Mouse (Mus musculus) skeletal muscle tissue, adult 2 months (tissue): ENCODE data around the gene Krt88.

Experiments used
- DNase-seq: peaks from one replicate; pipeline ENCODE4 v3.0.0-alpha.2; 2012; ENCODE audit warnings: low read depth, low spot score

Gene Krt88

DNA sequence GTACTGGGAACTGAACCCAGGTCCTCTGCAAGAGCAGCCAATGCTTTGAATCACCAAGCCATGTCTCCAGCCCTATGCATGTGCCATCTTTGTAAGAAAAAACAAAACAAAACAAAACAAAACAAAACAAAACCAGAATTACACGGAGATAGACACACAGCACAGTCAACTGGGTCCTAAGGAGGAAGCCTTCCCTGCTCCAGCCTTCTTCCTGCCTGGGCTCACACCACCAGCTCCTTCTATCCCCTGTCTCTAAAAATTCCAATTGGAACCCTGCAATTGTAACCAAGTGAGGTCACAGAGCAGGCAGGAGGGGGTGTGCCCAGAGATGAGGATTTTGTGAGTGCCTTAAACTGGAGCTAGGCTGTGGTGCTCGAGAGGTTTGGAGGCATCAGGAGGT, at the start of gene Krt88:
Gene Krt88 (plus strand): TSS at position 301 of the 400 bp plus-strand sequence.
- no peak for DNase-seq

DNA sequence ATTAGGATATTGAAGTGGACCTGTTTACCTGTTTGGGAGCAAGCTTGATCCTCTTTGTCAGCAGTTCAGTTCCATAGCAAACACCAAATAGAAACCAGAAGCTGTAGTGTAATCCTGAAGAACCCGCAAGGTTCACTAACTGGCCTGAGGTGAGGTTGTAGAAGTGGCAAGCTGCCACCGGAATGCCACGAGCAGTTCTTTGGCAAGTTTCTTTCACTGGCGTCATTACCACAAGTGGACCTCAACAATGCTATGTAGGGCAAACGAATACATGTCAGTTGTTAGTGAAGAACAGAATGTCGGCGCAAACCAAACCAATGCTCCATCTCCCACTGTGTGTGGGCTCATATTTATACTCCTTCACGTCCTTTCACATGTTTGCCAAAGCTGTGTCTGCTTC, 49.3 kb upstream of the Krt88 start:
- no peak for DNase-seq

DNA sequence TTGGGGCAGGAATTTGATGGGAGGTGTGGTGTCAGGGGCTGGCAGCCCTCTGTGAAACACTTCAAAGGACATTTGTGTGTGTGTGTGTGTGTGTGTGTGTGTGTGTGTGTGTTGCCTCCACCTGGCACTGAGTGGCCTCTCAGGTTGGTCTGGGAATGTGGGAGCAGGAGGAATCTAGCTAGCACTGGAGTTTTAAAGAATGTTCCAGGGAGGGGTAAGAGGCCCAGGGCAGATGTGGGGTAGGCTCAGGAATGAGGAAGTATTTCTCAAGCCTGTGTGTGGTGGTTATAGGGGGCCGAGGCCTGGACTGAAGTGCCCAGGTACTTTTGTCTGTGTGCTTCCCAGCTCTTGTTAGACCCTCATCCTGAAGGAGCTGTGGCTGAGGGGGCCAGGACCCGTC, 36.8 kb upstream of the Krt88 start, which contains the start of gene Krt7:
Gene Krt7 (plus strand): TSS at position 269 of the 400 bp plus-strand sequence.
- no peak for DNase-seq

GRCm38 (mm10) chr15:101412188-101412587, 35.4 kb upstream of the Krt88 start:
- DNase-seq: no peak

DNA sequence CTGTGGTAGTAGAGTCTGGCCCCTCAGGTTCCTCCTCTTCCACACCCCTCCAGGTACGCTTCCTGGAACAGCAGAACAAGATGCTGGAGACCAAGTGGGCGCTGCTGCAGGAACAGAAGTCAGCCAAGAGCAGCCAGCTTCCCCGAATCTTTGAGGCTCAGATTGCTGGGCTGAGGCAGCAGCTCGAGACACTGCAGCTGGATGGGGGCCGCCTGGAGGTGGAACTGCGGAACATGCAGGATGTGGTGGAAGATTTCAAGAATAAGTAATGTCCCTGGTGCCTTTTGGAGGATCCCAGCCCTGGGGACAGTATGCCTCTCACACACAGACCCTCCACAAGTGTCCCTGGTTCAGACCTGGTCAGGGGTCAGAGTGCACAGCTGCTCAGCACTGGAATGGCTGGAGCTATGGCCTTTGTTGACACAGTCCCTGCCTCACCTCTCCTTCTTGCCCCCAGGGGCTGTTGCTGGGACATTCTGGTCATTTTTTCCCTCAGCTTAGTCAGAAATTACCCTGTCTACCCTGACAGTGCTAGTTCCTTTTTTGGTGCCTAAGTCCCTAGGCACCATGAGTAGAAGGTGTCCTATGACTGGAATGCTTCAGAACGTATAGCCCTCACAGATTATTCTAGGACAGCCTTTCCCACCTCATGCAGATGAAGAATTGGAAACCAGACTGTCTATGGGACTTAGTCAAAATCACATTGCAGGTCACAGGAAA, 33.5 kb upstream of the Krt88 start:
- DNase-seq: peak; percentile 20

DNA sequence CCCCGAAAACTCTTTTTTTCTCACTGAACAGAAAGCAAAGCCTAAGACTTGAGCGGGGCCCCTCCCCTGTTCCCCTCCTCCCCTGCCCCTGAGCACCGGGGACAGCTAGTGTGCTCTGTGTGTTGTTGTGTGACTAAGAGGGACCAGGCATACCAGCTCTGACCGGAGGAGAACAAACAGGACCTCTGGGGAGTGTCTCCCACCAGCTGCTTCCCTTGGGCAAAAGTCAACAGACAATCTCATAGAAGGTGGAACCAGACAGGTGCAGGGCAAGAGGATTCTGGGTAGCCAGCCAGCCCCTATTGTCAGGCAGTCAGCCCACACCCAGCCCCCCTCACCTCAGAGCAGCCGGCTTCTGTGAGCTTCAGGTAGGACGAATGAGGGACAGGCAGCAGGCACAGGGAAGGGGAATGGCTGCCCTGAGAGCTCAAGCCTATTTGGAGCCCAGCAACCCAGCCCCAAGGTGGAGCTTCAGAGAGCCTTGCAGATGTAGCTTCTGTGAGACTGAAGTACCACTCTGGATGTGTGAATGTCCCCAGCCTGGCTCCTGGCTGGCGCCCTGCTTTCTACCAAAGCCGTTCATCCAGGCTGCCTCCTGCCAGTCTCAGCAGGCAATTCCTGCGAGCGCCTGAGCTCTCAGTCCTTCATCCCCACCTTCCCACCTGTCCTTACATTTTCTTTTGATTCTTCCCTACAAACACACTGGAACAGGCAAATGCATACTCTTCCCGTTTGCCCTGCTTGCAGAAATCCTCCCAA, 32.6 kb upstream of the Krt88 start:
- no peak for DNase-seq

DNA sequence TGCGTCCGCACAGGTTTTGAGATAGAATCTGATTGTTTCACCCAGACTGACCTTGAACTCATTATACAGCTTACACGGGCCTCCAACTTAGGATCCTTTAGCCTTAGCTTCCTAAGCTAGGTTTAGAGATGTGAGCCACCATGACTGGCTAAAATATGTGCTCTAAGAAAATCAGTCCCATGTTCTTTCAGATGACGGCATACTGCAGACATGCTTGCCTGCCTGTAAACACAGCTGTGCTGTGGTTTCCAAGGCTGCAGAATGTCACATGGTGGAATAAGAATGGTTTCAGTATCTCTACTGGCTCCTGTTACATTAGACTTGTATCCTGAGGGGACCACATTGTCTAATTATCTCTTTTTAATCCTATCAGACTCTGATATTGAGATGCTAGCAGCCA, 28.6 kb upstream of the Krt88 start:
- peak; percentile 12 for DNase-seq

- no peak for DNase-seq
Measured at GRCm38 (mm10) chr15:101420903-101421302, 26.6 kb upstream of the Krt88 start.

GRCm38 (mm10) chr15:101424914-101425313, 22.6 kb upstream of the Krt88 start:
- DNase-seq: no peak

DNA sequence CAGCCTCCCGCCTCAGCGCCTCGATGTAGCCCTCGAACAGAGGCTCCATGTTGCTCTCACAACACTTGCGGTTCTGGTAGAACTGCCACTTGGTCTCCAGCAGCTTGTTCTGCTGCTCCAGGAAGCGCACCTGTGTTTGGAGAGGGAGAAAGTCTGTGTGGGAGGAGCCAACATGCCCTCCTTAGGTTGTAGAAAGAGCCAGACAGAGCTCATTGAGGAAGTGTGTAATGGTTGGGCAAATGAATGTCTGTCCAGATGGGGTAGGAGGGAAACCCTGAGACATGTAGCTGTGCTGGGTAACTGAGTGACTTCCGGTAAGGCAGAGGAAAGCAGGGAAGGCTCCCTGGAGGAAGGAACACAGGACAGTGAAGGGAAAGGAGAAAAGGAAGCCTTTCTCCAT, 10.9 kb upstream of the Krt88 start:
- no peak for DNase-seq

- DNase-seq: no peak
Measured at GRCm38 (mm10) chr15:101438555-101438954, 9.0 kb upstream of the Krt88 start, which contains the start of gene Krt87. Gene Krt87, minus strand, starts transcription at chr15:101438804.

- DNase-seq: no peak
Measured at GRCm38 (mm10) chr15:101440837-101441236, 6.7 kb upstream of the Krt88 start.

DNA sequence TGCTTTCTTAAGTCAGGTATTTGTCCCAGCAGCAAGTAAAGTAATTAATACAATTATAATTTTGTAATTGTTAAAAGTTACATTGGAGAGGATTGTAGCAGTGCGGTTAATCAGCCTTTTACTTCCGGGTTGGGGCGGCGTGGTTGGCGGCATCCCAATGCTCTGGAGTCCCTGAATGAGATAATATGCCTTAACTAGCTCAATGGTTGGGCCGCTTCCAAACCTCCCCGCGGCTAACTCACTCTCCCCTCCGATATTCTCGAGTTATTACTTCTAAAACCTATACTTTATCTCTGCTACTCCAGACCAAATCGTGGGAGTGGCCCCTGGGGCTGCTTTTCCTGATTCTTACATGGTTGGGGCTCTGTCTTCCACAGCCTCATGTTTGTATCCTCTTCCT, 972 bp upstream of the Krt88 start:
- DNase-seq: no peak

DNA sequence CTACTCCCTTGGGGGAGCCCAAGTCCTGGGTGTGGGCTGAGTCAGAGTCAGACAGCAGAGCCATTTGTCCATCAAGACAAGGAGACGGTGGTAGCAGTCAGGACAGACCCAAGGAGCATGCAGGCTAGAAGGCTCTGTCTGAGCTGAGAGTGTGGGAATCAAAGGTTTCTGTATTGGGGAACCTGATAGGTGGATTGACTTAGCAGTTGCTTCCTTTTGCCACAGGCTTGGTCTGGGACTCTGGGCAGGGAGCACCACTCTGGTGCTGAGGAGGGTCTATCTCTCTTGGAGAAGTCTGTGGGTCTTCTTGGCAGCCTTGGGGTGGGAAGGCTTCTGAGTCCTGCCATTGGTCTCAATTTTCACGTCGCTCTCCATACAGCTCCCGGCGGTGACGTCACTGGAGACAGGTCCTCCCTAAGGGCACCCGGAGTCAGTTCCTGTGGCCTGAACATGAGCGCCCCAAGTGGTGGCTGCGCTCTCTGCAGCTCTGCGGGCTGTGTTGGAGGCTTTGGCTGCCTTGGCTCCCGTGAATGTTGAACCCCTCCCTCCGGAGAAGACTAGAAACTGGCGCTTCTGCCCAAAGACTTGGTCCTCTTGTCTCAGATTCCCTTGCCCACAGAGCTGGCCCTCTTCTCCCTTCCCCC, 5.7 kb downstream of the Krt88 start:
- peak; percentile 31 for DNase-seq

DNA sequence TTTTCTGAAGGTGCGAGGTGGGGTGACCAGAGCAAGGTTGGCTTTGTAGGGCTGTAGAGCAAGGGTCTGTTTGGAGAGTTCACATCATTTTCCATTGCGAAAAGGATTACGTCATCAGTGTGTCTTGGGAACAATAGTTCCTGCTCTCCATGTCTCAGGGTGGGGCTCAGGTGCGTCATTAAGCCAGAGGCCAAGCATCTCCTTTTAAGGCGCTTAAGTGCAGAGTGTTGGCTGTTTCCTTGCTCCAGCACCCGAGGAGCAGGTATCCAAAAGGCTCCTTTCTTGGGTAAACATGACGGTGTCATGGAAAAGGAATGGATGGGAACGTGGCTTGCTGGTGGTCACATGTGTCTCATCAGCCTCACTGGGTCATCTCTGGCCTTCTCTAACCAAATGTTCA, 7.2 kb downstream of the Krt88 start:
- no peak for DNase-seq

DNA sequence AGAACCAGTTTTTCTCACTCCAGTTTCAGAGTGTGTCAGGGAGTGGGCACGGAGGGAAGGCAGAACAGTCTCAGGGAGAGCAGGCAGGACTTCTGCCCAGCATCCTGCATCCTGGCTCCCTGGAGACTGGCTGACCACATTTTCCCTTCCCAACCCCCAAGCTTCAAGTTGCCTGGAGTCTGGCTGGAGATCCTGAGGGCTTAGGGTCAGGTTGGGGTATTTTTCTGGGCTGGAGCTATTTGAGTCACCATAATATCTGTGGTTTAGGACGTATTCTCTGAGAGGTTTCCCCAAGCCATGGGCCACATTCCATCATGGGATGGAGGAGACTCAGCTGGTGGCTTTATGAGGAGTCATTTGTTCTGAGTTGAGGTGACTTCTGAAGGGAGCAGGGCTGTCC, 7.7 kb downstream of the Krt88 start:
- DNase-seq: no peak

GRCm38 (mm10) chr15:101455891-101456290, 8.3 kb downstream of the Krt88 start:
- DNase-seq: no peak

- DNase-seq: no peak
Measured at GRCm38 (mm10) chr15:101458361-101458930, 10.9 kb downstream of the Krt88 start.

DNA sequence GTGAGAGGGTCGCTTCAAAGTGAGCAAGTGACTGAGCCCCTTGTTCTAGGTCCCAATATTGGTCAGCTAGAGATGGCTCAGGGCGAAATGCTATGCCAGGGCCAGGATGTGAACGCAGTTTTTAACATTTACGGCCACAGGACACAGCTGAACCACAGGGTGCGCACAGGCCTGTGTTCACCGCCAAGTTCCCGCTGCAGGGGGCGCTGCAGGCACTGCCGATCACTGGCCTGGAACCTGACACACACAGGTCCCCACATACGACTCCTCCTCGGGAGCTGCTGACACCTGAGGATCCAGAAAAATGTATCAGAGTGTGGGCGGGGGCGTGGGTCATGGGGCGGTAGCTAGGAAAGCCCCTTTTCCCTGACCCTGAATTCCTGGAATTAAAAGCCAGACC, 11.7 kb downstream of the Krt88 start:
- no peak for DNase-seq

DNA sequence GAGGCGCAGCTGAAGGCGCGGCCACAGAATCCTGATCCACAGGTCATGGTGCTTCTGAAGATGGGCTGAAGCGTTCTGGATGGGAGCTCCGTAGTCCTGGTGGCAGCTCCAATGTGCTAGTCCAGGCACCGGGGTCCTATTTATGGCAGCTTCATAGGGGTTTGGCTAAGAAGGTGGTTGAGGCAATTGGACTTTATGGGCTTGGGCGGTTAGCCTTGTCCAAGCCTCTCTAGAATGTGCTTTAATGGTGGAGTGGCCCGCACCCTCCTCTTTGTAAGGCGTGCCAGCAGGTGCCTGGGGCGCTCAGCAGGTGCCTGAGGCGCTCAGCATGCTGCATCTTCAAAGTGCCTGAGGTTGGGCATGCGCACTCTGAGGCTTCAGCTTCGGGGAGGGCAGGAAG, 16.1 kb downstream of the Krt88 start, which contains the start of gene Krt81:
Gene Krt81 (minus strand): TSS at position 101 of the 400 bp plus-strand sequence.
- no peak for DNase-seq

GRCm38 (mm10) chr15:101469093-101469492, 21.5 kb downstream of the Krt88 start:
- DNase-seq: no peak

GRCm38 (mm10) chr15:101472952-101473528, 25.5 kb downstream of the Krt88 start, which contains the start of gene Krt86:
Gene Krt86, plus strand, starts transcription at chr15:101473478.
- DNase-seq: no peak
